Mouse (Mus musculus): ENCODE data around the gene Wdcp.
"Not testable (repeated sequence)": the region's sequence is repeated elsewhere in the genome, so short reads cannot be mapped to it uniquely, and the experiment has no call there.

Gene Wdcp

GRCm38 (mm10) chr12:4868924-4869323 lies 25.8 kb downstream of the Wdcp start:
- no peak for DNase-seq (ENCODE audit: inconsistent age in 2 of 2, low spot score in 1 of 2)

GRCm38 (mm10) chr12:4871260-4871659 lies 28.2 kb downstream of the Wdcp start:
- no peak for DNase-seq (ENCODE audit: inconsistent age in 2 of 2, low spot score in 1 of 2)

DNA sequence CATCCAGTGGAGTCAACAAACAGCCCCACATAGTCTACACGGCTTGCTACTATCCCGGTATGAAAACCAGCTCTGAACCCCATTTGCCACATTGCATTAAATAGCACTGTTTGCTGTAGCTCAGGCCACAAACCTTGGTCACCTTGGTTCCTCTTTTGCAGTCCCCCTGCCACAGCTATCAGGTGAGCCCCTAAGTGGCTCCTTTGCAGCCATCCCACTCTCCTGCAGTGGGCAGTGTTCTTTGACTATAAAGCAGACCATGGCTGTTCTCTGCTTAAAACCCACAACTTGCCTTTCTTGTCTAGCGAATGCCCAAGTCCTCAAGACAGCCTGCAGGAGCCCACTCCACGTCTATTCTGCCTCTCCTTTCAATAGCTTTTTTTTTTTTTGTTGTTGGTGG lies 29.2 kb downstream of the Wdcp start:
- DNase-seq (ENCODE audit: inconsistent age in 2 of 2, low spot score in 1 of 2) = no peak

- no peak for DNase-seq (ENCODE audit: inconsistent age in 2 of 2, low spot score in 1 of 2)
Observed at GRCm38 (mm10) chr12:4872983-4873477, 29.9 kb downstream of the Wdcp start.

- no peak for DNase-seq (ENCODE audit: inconsistent age in 2 of 2, low spot score in 1 of 2)
Observed at GRCm38 (mm10) chr12:4873531-4873930, 30.4 kb downstream of the Wdcp start.

- peak; percentile 76 to 89 for DNase-seq (ENCODE audit: inconsistent age in 2 of 2, low spot score in 1 of 2)
Observed at GRCm38 (mm10) chr12:4874161-4874927, 31.2 kb downstream of the Wdcp start, which contains the start of gene Mfsd2b. TSS of gene Mfsd2b (minus strand) at chr12:4874359.

DNA sequence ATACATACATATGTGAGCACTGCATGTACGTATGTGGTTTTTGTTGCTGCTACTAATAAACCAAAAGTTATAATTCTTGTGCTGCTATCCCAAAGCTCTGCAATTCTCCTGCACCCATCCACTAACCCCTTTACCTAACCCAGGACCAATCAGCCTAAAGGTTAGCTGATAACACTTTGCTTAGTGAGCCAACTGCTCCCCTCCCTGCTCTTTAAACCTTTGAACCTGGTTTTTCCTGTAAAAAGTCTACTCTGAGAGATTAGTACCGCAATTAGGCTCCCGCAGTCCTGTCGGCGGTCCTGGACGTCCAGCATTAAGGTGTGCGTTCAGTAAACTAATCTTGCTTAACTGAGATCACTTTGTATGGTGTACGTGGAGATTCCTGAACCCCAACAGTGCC lies 32.5 kb downstream of the Wdcp start:
- DNase-seq (ENCODE audit: inconsistent age in 2 of 2, low spot score in 1 of 2) = no peak

DNA sequence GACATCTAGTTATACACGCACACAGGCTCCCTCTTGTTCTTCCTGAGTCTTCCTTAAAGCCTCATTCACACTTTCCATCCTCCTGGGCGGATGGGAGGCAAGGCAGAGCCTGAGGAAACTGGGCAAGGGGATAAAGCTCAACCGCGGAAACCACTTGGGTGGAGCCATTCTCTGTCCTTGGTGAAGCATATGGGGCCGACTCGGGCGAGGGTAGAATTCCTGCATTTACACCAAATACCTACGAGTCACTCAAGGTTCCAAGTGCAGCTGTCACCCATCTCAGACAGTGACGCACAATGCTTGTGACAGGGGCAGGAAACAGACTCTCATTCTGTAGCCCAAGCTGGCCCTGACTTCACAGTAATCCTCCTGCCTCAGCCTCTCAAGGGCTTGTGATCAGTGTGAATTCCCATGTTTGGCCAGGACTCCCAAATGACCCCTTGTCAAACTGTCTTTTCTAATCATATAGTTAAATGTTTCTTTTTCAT lies 35.2 kb downstream of the Wdcp start:
- DNase-seq (ENCODE audit: inconsistent age in 2 of 2, low spot score in 1 of 2) = no peak

GRCm38 (mm10) chr12:4879048-4879447 lies 35.9 kb downstream of the Wdcp start:
- DNase-seq (ENCODE audit: inconsistent age in 2 of 2, low spot score in 1 of 2) = no peak

DNA sequence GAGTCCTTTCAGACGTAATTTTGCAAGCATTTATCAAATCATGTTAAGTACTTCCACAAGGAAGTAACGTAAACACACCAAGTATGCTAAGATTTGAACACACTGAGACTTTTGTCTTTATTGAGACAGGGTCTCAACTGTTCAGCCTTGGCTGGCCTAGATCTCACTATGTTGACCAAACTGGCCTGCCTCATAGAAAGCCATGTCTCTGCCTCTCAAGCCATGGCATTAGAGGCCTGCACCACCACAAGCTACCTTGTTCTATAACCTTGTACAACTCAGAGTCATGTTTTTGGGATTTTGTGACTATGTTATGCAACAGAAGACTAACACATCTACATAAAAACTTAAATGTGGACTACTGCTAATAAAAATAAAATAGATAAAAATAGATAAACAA lies 39.0 kb downstream of the Wdcp start:
- no peak for DNase-seq (ENCODE audit: inconsistent age in 2 of 2, low spot score in 1 of 2)

GRCm38 (mm10) chr12:4885062-4885461 lies 42.0 kb downstream of the Wdcp start:
- DNase-seq (ENCODE audit: inconsistent age in 2 of 2, low spot score in 1 of 2) = no peak

- not testable (repeated sequence) for DNase-seq (ENCODE audit: inconsistent age in 2 of 2, low spot score in 1 of 2)
Observed at GRCm38 (mm10) chr12:4886581-4886980, 43.5 kb downstream of the Wdcp start.

- no peak for DNase-seq (ENCODE audit: inconsistent age in 2 of 2, low spot score in 1 of 2)
Observed at GRCm38 (mm10) chr12:4888739-4889138, 45.6 kb downstream of the Wdcp start.

GRCm38 (mm10) chr12:4889251-4889650 lies 46.1 kb downstream of the Wdcp start:
- DNase-seq (ENCODE audit: inconsistent age in 2 of 2, low spot score in 1 of 2) = no peak

GRCm38 (mm10) chr12:4889891-4890290 lies 46.8 kb downstream of the Wdcp start:
- no peak for DNase-seq (ENCODE audit: inconsistent age in 2 of 2, low spot score in 1 of 2)

DNA sequence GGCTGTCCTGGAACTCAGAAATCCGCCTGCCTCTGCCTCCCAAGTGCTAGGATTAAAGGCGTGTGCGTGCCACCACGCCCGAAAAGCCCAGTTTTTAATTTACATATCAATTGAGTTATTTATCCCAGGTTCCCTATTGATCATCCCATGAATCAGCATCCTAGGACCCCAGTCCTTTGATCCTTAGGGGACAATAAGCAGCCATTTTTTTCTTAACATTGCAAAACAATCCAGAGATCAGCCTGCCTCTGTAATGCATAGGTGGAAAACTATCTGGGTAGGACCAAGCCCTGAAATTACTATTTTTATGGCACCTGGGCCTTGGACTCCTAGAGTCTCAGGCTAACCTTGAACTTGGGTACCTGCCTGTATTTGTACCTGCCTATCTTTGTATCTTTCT lies 54.9 kb downstream of the Wdcp start:
- no peak for DNase-seq (ENCODE audit: inconsistent age in 2 of 2, low spot score in 1 of 2)

- no peak for DNase-seq (ENCODE audit: inconsistent age in 2 of 2, low spot score in 1 of 2)
Observed at GRCm38 (mm10) chr12:4905946-4906345, 62.8 kb downstream of the Wdcp start.

DNA sequence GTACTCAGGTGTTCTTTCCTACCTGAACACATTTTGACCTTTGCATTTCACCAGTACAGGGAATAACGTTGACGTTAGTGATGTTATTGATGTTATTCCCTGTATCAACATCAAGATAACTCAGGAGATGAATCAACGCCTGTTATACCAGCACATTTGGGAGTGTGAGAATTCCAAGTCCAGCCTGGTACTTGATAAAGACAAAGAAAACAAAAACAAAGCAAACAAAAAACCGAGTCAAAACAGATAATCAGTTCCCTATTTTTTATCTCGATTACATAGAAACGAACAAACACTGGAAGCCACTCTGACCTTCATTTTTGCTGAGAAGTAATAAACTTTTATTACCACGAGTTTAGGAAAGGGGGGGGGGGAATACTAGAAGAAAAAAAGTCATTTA lies 63.4 kb downstream of the Wdcp start:
- no peak for DNase-seq (ENCODE audit: inconsistent age in 2 of 2, low spot score in 1 of 2)

- peak; percentile 96 to 98 for DNase-seq (ENCODE audit: inconsistent age in 2 of 2, low spot score in 1 of 2)
Observed at GRCm38 (mm10) chr12:4906951-4907906, 64.1 kb downstream of the Wdcp start, which contains the start of gene Ubxn2a. TSS of gene Ubxn2a (minus strand) at chr12:4907705.

GRCm38 (mm10) chr12:4908391-4908790 lies 65.3 kb downstream of the Wdcp start:
- DNase-seq (ENCODE audit: inconsistent age in 2 of 2, low spot score in 1 of 2) = no peak
